Mouse (Mus musculus) hindbrain, embryonic 16.5 days (tissue): ENCODE measurements at regions not wholly inside any gene's neighbourhood (a gene's known extent, or its start where the extent isn't known, plus 50 kb on each side); places are given as distances from the start of the nearest gene placed in this dataset.

Experiments
- ATAC-seq: fragments of 200-750 bp; cut with Nextera tagmentation; 2 replicates; pipeline ENCODE4 v1.8.0; 2017; ENCODE audit warnings: moderate TSS enrichment, moderate library complexity
- H3K27ac ChIP-seq: fragments of 300-500 bp; sonication (generic); 2 replicates; pipeline ENCODE4 v1.5.1; 2014; ENCODE audit warnings: low read depth, mild to moderate bottlenecking, control low read depth, low read length, moderate library complexity
- H3K27me3 ChIP-seq: fragments of 300-500 bp; sonication (generic); replicated peaks from 2 replicates; pipeline ENCODE4 v1.6.1; 2014; ENCODE audit warnings: low read length; ENCODE audit not compliant: control insufficient read depth, insufficient read depth
- H3K36me3 ChIP-seq: fragments of 300-500 bp; sonication (generic); 2 replicates; pipeline ENCODE4 v1.6.1; 2014; ENCODE audit warnings: mild to moderate bottlenecking, low read length, moderate library complexity, mixed read lengths; ENCODE audit not compliant: control insufficient read depth, insufficient read depth
- H3K4me1 ChIP-seq: fragments of 300-500 bp; sonication (generic); 2 replicates; pipeline ENCODE4 v1.6.1; 2014; ENCODE audit warnings: low read depth, low read length; ENCODE audit not compliant: control insufficient read depth, insufficient read depth
- H3K4me2 ChIP-seq: fragments of 300-500 bp; sonication (generic); 2 replicates; pipeline ENCODE4 v1.6.1; 2014; ENCODE audit warnings: mild to moderate bottlenecking, low read length, control low read depth, moderate library complexity
- H3K4me3 ChIP-seq: fragments of 300-500 bp; sonication (generic); 2 replicates; pipeline ENCODE4 v1.5.1; 2014; ENCODE audit warnings: mild to moderate bottlenecking, low read length, control low read depth, moderate library complexity
- H3K9ac ChIP-seq: fragments of 300-500 bp; sonication (generic); 2 replicates; pipeline ENCODE4 v1.6.1; 2014; ENCODE audit warnings: low read depth, mild to moderate bottlenecking, control low read depth, low read length, moderate library complexity
- H3K9me3 ChIP-seq: fragments of 300-500 bp; sonication (generic); 2 replicates; pipeline ENCODE4 v1.6.1; 2014; ENCODE audit warnings: mild to moderate bottlenecking, low read length, moderate library complexity; ENCODE audit not compliant: control insufficient read depth
- WGBS: fragments of 180-500 bp; shearing (Covaris S2); extraction: QIAGEN DNeasy Blood & Tissue Kit; methylation state at CpG from one replicate; pipeline ENCODE4 v1.1.7; 2014; 5-methylcytosine and 5-hydroxymethylcytosine counted together

DNA sequence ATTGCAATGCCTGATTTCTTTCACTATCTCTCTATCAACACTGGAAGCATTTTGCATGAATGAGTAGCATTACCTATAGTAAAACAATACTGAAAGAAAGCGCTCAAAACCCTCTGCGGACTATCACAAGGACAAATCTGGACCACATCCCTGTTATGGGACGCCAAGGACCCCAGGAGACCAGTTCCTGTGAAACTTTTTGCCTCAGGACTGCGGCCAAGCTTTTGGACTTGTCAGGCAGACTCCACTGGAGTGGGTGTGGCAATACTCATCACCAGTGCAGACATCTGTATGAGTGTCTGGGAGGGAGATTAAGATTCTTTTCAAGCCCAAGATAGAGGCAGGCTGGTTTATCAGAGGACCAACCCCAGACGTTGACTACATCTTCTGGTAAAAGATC, 173.0 kb downstream of the Usp46 start:
- no peak for ATAC-seq
- no peaks in the 10 kb centered on the region for H3K4me1 ChIP-seq
- H3K27ac ChIP-seq = no peak overlapping the region
- no peaks in the 10 kb centered on the region for H3K27me3 ChIP-seq
- WGBS = 91% methylated on average over 5 of the region's 5 CpGs
- 0 out of 2 replicates have a peak, but pooled peaks cover 2% of the 10 kb centered on the region for H3K9me3 ChIP-seq
- H3K36me3 ChIP-seq = no peaks in the 10 kb centered on the region
- no peak overlapping the region for H3K9ac ChIP-seq
- no peak overlapping the region for H3K4me3 ChIP-seq
- H3K4me2 ChIP-seq = no peak overlapping the region

DNA sequence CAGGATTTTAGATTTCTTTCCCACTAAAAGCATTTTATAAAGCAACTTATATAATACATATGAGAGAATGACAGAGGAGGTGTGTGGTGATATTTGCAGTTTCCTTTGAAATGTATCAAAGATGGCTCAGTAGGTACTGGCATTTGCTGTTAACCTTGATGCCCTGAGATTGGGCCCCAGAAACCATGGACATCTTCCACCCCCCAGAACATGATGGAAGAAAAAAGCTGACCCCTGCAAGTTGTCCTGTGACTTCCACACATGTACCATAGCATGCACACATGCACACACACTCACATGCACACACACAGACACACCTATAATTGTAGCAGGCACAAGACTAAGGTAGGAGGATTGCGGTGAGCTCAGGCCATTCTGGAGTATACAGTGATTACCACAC, 171.4 kb downstream of the Usp46 start:
- H3K4me1 ChIP-seq = no peaks in the 10 kb centered on the region
- 0 out of 2 replicates have a peak, but pooled peaks cover 2% of the 10 kb centered on the region for H3K9me3 ChIP-seq
- no peak overlapping the region for H3K4me3 ChIP-seq
- no peak overlapping the region for H3K27ac ChIP-seq
- no peaks in the 10 kb centered on the region for H3K36me3 ChIP-seq
- WGBS = 100% methylated on average over 1 of the region's 1 CpGs
- H3K9ac ChIP-seq = no peak overlapping the region
- no peak for ATAC-seq
- H3K4me2 ChIP-seq = no peak overlapping the region
- H3K27me3 ChIP-seq = no peaks in the 10 kb centered on the region

DNA sequence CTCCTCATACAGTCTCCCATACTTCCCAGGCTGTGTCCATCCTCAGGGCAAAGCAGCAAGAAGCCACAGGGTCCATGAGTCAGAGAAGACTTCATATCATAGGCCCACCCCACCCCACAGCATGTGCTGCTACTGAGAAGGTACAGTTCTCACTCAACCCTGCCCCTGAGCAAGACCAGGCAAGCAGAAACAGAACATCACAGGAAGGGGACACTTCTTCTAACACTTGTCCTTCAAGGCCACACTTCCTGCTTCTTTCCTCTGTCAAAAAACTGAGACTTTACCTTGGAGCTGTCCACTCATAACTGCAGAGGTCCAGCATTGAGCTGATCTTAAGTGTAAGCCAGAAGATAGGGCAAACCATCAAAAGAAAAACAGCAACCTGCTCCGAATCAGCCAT, 166.6 kb downstream of the Usp46 start:
- H3K27ac ChIP-seq = no peak overlapping the region
- no peaks in the 10 kb centered on the region for H3K36me3 ChIP-seq
- H3K9me3 ChIP-seq = no peaks in the 10 kb centered on the region
- no peaks in the 10 kb centered on the region for H3K27me3 ChIP-seq
- H3K4me3 ChIP-seq = no peak overlapping the region
- H3K4me2 ChIP-seq = no peak overlapping the region
- 86% methylated on average over 1 of the region's 1 CpGs for WGBS
- ATAC-seq = no peak
- H3K4me1 ChIP-seq = peaks cover 4% of the 10 kb centered on the region
- H3K9ac ChIP-seq = no peak overlapping the region

DNA sequence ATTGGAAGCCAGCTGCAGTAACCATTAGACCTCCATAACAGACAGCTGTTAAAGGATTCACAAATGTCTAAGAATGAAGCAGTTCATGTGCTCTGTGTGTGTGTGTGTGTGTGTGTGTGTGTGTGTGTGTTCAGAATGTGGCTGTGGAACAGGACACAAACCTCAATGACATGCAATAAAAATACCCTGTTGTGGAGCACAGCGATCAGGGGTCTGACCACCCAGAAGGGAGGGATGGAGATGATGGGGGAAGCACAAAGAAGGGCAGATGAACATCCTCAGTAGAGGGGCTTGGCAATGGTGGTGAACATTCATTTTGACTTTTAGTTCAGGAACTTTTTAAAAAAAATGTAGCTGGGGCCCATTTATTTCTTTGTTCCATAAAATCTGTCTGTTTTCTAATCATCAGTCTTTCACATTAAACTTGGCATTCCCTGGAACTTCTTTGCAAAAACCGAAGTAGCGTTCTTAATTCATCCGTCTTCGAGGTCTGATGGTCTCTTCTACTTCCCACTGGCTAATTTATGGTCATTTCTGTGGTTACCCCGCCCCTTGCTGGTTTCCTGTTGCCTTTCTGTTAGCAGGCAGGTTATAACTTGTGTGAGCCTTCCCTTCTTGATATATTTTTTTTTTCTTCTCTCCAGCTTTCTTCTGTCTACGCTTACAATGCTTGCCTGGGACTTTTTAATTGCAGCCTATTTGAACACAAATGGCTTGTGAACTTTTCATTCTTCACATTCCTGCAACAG, 165.6 kb downstream of the Usp46 start:
- no peaks in the 10 kb centered on the region for H3K9me3 ChIP-seq
- peak overlapping the region; percentile 21; the same call in 1 of the 2 replicates for H3K27ac ChIP-seq
- no peak for ATAC-seq
- no peaks in the 10 kb centered on the region for H3K27me3 ChIP-seq
- peaks cover 4% of the 10 kb centered on the region for H3K4me1 ChIP-seq
- H3K4me3 ChIP-seq = no peak overlapping the region
- no peaks in the 10 kb centered on the region for H3K36me3 ChIP-seq
- 53% methylated on average over 7 of the region's 7 CpGs for WGBS
- peak overlapping the region; percentile 20 for H3K4me2 ChIP-seq
- H3K9ac ChIP-seq = no peak overlapping the region

DNA sequence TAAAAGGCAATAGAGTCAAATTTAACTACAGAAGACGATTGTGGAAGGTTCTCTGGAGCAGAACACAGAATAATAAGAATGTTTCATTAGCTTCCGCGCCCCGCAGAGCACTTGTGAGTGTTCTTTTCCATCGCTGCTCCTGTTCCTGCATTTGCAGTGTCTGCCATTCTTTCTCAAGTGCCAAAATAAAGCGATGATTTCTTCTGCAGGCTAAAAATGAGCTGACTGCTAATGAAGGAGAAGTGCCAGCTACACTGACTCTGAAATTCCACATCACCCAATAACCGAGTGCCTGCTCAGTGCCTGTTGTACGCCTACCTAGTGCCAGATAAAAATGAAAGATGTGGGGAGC, 165.0 kb downstream of the Usp46 start:
- ATAC-seq = no peak; the same call in 1 of the 2 replicates
- H3K27me3 ChIP-seq = no peaks in the 10 kb centered on the region
- H3K9me3 ChIP-seq = no peaks in the 10 kb centered on the region
- no peak overlapping the region for H3K4me3 ChIP-seq
- H3K36me3 ChIP-seq = no peaks in the 10 kb centered on the region
- 27% methylated on average over 8 of the region's 8 CpGs for WGBS
- H3K4me1 ChIP-seq = peaks cover 4% of the 10 kb centered on the region
- H3K4me2 ChIP-seq = peak overlapping the region; percentile 20
- peak overlapping the region; percentile 21; the same call in 1 of the 2 replicates for H3K27ac ChIP-seq
- H3K9ac ChIP-seq = no peak overlapping the region

DNA sequence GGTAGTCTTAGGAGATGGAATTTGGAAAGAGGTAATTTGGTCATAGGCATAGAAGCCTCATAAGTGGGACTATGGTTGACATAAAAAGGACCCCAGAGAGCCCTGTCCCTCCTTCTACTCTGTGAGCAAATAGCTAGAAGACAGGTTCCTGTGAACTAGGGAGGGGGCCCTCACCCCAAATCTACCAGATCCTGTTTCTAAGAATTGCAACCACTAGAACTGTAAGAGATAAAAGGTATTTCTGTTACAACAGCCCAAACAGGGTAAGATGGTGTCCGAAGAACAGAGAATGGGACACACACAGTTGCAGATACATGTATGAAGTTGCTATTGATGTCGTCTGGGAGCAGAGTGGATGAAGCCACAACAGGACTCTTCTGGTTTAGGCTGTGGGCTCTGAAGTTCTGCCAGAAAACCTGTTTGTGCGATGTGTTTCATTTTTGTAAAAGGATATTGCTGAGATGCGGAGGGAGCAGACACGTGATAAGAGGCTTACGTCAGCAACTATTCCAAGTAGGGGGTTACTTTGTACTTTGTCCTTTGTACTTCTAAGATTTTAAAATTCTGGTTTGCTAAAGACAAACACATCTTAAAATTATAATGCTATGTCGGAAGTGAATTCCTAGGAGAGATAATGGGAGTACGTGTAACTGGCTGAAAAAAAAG, 164.0 kb downstream of the Usp46 start:
- WGBS = 92% methylated on average over 8 of the region's 8 CpGs
- H3K36me3 ChIP-seq = no peaks in the 10 kb centered on the region
- no peak for ATAC-seq
- H3K9me3 ChIP-seq = no peaks in the 10 kb centered on the region
- H3K4me3 ChIP-seq = no peak overlapping the region
- H3K9ac ChIP-seq = no peak overlapping the region
- H3K4me1 ChIP-seq = peaks cover 4% of the 10 kb centered on the region
- no peak overlapping the region for H3K4me2 ChIP-seq
- no peak overlapping the region for H3K27ac ChIP-seq
- H3K27me3 ChIP-seq = no peaks in the 10 kb centered on the region

DNA sequence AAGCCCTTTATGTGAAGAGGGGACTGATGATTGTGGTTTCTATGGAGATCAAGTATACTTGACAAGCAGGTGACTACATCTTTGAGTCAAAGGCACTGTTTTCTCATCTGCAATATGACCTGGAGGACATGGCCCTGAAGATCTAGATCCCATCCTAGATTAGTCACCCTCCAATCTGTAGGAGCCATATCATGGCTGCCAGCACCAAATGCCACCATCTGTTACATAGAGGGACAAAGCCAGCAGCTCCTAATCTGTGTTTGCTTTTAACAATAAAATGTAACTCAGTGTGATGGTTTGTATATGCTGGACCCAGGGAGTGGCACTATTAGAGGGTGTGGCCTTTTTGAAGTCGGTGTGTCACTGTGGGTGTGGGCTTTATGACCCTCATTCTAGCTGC, 156.1 kb downstream of the Usp46 start:
- Histone ChIP-seq H3K4me1 (no peaks in the 10 kb centered on the region), H3K36me3 (no peaks in the 10 kb centered on the region), H3K4me2 (no peak overlapping the region), H3K9ac (no peak overlapping the region), H3K27ac (no peak overlapping the region), H3K27me3 (no peaks in the 10 kb centered on the region), H3K9me3 (0 out of 2 replicates have a peak, but pooled peaks cover 2% of the 10 kb centered on the region), H3K4me3 (no peak overlapping the region)
- ATAC-seq = no peak
- 81% methylated on average over 1 of the region's 1 CpGs for WGBS

DNA sequence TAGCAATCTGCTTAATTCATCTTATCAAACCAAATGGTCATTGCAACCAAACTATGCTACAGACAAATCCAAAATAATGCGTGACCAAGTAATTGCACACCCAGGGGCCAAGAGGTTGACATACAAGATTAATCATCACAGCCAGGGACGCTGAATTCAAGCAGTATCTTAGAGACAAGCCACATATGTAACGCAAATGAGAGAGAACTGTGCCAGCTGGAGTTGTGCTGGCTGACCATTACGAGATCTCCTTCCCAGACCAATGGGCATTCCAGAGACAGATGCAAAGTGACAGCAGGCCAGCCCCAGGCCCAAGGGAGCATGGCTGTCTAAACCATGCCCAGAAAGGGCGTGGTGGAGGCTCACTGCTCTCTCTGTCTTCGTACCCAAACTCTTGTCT, 155.1 kb downstream of the Usp46 start:
- WGBS = 38% methylated on average over 6 of the region's 6 CpGs
- H3K36me3 ChIP-seq = no peaks in the 10 kb centered on the region
- no peaks in the 10 kb centered on the region for H3K4me1 ChIP-seq

DNA sequence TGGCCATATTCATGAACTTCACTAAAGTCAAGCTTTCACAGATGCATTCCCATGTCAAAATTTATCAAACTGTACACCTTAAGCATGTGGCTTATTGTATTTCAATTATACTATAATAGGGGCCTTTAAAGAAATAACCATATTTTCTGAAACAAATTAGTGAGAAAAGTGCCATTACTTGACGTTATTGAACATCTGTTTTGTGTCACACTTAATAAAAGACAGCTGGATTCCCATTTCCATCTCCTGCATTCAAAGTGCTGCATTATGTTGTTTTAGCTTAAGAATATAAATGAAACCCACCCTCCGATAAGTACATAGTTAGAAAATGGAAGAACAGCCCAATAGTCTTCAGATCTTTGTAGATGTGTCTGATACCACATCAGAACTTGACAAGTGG, 150.2 kb downstream of the Usp46 start:
- Histone ChIP-seq H3K4me3 (no peak overlapping the region), H3K4me2 (no peak overlapping the region), H3K4me1 (no peaks in the 10 kb centered on the region), H3K9me3 (no peaks in the 10 kb centered on the region), H3K27ac (no peak overlapping the region), H3K36me3 (no peaks in the 10 kb centered on the region), H3K9ac (no peak overlapping the region), H3K27me3 (no peaks in the 10 kb centered on the region)
- 65% methylated on average over 2 of the region's 2 CpGs for WGBS
- ATAC-seq = no peak

More for the DNA sequence above, 155.1 kb downstream of the Usp46 start:
- Histone ChIP-seq H3K9ac (no peak overlapping the region), H3K27ac (no peak overlapping the region), H3K9me3 (0 out of 2 replicates have a peak, but pooled peaks cover 2% of the 10 kb centered on the region), H3K27me3 (no peaks in the 10 kb centered on the region), H3K4me2 (no peak overlapping the region), H3K4me3 (no peak overlapping the region)
- ATAC-seq = peak; percentile 68
